Mouse (Mus musculus) CH12.LX (cell line): ENCODE measurements at regions not wholly inside any gene's neighbourhood (a gene's known extent, or its start where the extent isn't known, plus 50 kb on each side); places are given as distances from the start of the nearest gene placed in this dataset.

Source experiments
- DNase-seq: peaks from one replicate; pipeline ENCODE4 v3.0.0-alpha.2; 2013; ENCODE audit errors: extremely low read depth
- H3K27ac ChIP-seq: 2 replicates; pipeline ENCODE4 v1.5.1; 2012; ENCODE audit warnings: low read depth, mild to moderate bottlenecking, control low read depth, moderate library complexity; ENCODE audit not compliant: insufficient read depth
- H3K27me3 ChIP-seq: replicated peaks from 2 replicates; pipeline ENCODE3; 2012; ENCODE audit warnings: inconsistent platforms
- H3K36me3 ChIP-seq, 2 experiments: replicated peaks in 1 of 2; 2 replicates each; pipeline versions ENCODE3 to v1.6.1; 2012; ENCODE audit warnings: inconsistent platforms in 1 of 2, low read length in 1 of 2, mild to moderate bottlenecking in 1 of 2, mixed read lengths in 1 of 2, moderate library complexity in 1 of 2; ENCODE audit not compliant: control insufficient read depth in 1 of 2, insufficient read depth in 1 of 2
- H3K4me1 ChIP-seq, 2 experiments: 2 replicates each; pipeline ENCODE4 v1.6.1; 2012; ENCODE audit warnings: inconsistent platforms in 1 of 2, moderate library complexity in 1 of 2; ENCODE audit not compliant: insufficient read depth in 2 of 2, control insufficient read depth in 1 of 2
- H3K4me2 ChIP-seq: 2 replicates; pipeline ENCODE4 v1.6.1; 2012; ENCODE audit warnings: low read depth, mild to moderate bottlenecking, control low read depth; ENCODE audit not compliant: poor library complexity, insufficient read depth, severe bottlenecking
- H3K4me3 ChIP-seq, 3 experiments: fragments of 150-350 bp in 1 of 3; sonication (generic) in 1 of 3; replicated peaks in 1 of 3; 2 replicates each; pipeline versions ENCODE3 to v1.5.1; 2011 to 2012; ENCODE audit warnings: low read depth in 2 of 3, low read length in 2 of 3, mild to moderate bottlenecking in 2 of 3, moderate library complexity in 2 of 3, control low read depth in 1 of 3, improper control_type of control experiment in 1 of 3, inconsistent platforms in 1 of 3, mixed read lengths in 1 of 3; ENCODE audit not compliant: poor library complexity in 1 of 3
- H3K79me2 ChIP-seq: replicated peaks from 2 replicates; pipeline ENCODE4 v1.6.1; 2012; ENCODE audit warnings: mild to moderate bottlenecking, moderate library complexity; ENCODE audit not compliant: control insufficient read depth, poor library complexity, insufficient read depth, severe bottlenecking; ENCODE audit errors: extremely low read depth
- H3K9ac ChIP-seq: 2 replicates; pipeline ENCODE4 v1.6.1; 2012; ENCODE audit warnings: low read depth, mild to moderate bottlenecking, control low read depth, moderate library complexity; ENCODE audit not compliant: insufficient read depth
- H3K9me3 ChIP-seq: replicated peaks from 2 replicates; pipeline ENCODE3; 2012; ENCODE audit warnings: low read length, inconsistent platforms, mixed read lengths
- CHD1 ChIP-seq: IDR thresholded peaks from 2 replicates; pipeline ENCODE4 v1.6.1; 2012; ENCODE audit warnings: low read depth, low read length, improper control_type of control experiment, inconsistent platforms
- E2F4 ChIP-seq: IDR thresholded peaks from 2 replicates; pipeline ENCODE4 v1.6.1; 2011; ENCODE audit warnings: low read depth, low read length, improper control_type of control experiment; ENCODE audit not compliant: insufficient replicate concordance
- ELF1 ChIP-seq: IDR thresholded peaks from 2 replicates; pipeline ENCODE4 v1.6.1; 2014; ENCODE audit warnings: low read depth, mild to moderate bottlenecking, inconsistent platforms, low read length, improper control_type of control experiment
- EP300 ChIP-seq: IDR thresholded peaks from 2 replicates; pipeline ENCODE4 v1.6.1; 2011; ENCODE audit warnings: low read length, improper control_type of control experiment
- GABPA ChIP-seq: IDR thresholded peaks from 2 replicates; pipeline ENCODE4 v1.6.1; 2012; ENCODE audit warnings: low read depth, low read length, improper control_type of control experiment, inconsistent platforms; ENCODE audit not compliant: insufficient replicate concordance
- HCFC1 ChIP-seq: IDR thresholded peaks from 2 replicates; pipeline ENCODE4 v1.6.1; 2012; ENCODE audit warnings: low read depth, mild to moderate bottlenecking, inconsistent platforms, low read length, improper control_type of control experiment
- IRF4 ChIP-seq: IDR thresholded peaks from 2 replicates; pipeline ENCODE4 v1.6.1; 2014; ENCODE audit warnings: low read depth, mild to moderate bottlenecking, inconsistent platforms, low read length, improper control_type of control experiment
- JUN ChIP-seq: IDR thresholded peaks from 2 replicates; pipeline ENCODE4 v1.6.1; 2011; ENCODE audit warnings: low read depth, mild to moderate bottlenecking, low read length, improper control_type of control experiment, moderate library complexity; ENCODE audit not compliant: insufficient read depth
- KAT2A ChIP-seq: IDR thresholded peaks from 2 replicates; pipeline ENCODE4 v1.6.1; 2012; ENCODE audit warnings: low read length, improper control_type of control experiment, inconsistent platforms; ENCODE audit not compliant: insufficient replicate concordance
- MAFK ChIP-seq: IDR thresholded peaks from 2 replicates; pipeline ENCODE4 v1.6.1; 2011; ENCODE audit warnings: low read length, improper control_type of control experiment; ENCODE audit not compliant: insufficient replicate concordance
- MAX ChIP-seq: IDR thresholded peaks from 2 replicates; pipeline ENCODE4 v1.6.1; 2011; ENCODE audit warnings: low read length, improper control_type of control experiment
- MAZ ChIP-seq: IDR thresholded peaks from 2 replicates; pipeline ENCODE4 v1.6.1; 2012; ENCODE audit warnings: low read depth, mild to moderate bottlenecking, inconsistent platforms, low read length, improper control_type of control experiment, moderate library complexity
- MYC ChIP-seq: IDR thresholded peaks from 2 replicates; pipeline ENCODE4 v1.6.1; 2011; ENCODE audit warnings: low read depth, mild to moderate bottlenecking, improper control_type of control experiment, low read length
- NELFE ChIP-seq: IDR thresholded peaks from 2 replicates; pipeline ENCODE4 v1.6.1; 2011; ENCODE audit warnings: low read depth, low read length, improper control_type of control experiment
- NRF1 ChIP-seq: IDR thresholded peaks from 2 replicates; pipeline ENCODE4 v1.6.1; 2014; ENCODE audit warnings: low read depth, mild to moderate bottlenecking, inconsistent platforms, low read length, improper control_type of control experiment, moderate library complexity
- POLR2A ChIP-seq: IDR thresholded peaks from 2 replicates; pipeline ENCODE4 v1.6.1; 2011; ENCODE audit warnings: low read depth, mild to moderate bottlenecking, improper control_type of control experiment, low read length
- POLR2AphosphoS2 ChIP-seq: IDR thresholded peaks from 2 replicates; pipeline ENCODE4 v1.6.1; 2011; ENCODE audit warnings: low read depth, low read length, improper control_type of control experiment
- RAD21 ChIP-seq: IDR thresholded peaks from 2 replicates; pipeline ENCODE4 v1.6.1; 2011; ENCODE audit warnings: low read depth, mild to moderate bottlenecking, low read length, improper control_type of control experiment, moderate library complexity
- SMC3 ChIP-seq: IDR thresholded peaks from 2 replicates; pipeline ENCODE4 v1.6.1; 2011; ENCODE audit warnings: low read depth, low read length, improper control_type of control experiment
- TBP ChIP-seq: conservative IDR thresholded peaks from 2 replicates; pipeline ENCODE4 v1.6.1; 2011; ENCODE audit warnings: low read depth, low read length, improper control_type of control experiment
- TCF12 ChIP-seq: IDR thresholded peaks from 2 replicates; pipeline ENCODE4 v1.6.1; 2014; ENCODE audit warnings: low read depth, mild to moderate bottlenecking, inconsistent platforms, low read length, improper control_type of control experiment
- USF1 ChIP-seq: IDR thresholded peaks from 2 replicates; pipeline ENCODE4 v1.6.1; 2014; ENCODE audit warnings: low read depth, mild to moderate bottlenecking, inconsistent platforms, low read length, improper control_type of control experiment
- USF2 ChIP-seq: conservative IDR thresholded peaks from 2 replicates; pipeline ENCODE4 v1.6.1; 2011; ENCODE audit warnings: low read depth, low read length, improper control_type of control experiment
- ZC3H11A ChIP-seq: IDR thresholded peaks from 2 replicates; pipeline ENCODE4 v1.6.1; 2012; ENCODE audit warnings: low read depth, mild to moderate bottlenecking, inconsistent platforms, low read length, improper control_type of control experiment
- ZNF384 ChIP-seq: IDR thresholded peaks from 2 replicates; pipeline ENCODE4 v1.6.1; 2012; ENCODE audit warnings: low read depth, low read length, improper control_type of control experiment, inconsistent platforms
- dilution Hi-C: fragments of 300-500 bp; cut with MboI; formaldehyde crosslinking; loops from 2 replicates; pipeline ENCODE4 v1.14.3; 2020; ENCODE audit warnings: low sequenced_read_pairs; ENCODE audit not compliant: extremely low pct_unique_long_range_greater_than_20kb, extremely low pct_ligation_motif_present
- in situ Hi-C: fragments of 300-500 bp; cut with MboI; formaldehyde crosslinking; loops from 3 replicates; pipeline ENCODE4 v1.14.3; 2019; ENCODE audit warnings: low sequenced_read_pairs, low pct_ligation_motif_present, low pct_unique_long_range_greater_than_20kb, mixed read lengths

DNA sequence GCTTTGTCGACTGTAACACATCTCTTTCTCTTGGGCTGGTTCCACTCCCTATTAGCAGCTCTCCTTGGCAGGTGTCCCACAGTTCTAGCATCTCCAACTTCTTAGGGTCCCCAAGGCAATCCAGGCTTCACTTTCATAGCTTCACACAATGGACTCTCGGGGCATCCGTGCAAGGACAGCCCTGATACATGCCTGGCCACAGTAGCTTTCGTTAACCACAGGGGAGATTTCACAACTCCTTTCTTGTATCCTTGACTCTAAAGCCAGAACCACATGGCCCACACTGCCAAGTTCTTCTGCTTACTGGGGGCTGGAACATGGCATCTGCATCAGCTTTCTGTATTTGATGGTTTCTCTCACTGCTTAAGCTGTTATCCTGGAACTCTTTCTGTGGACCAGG is 160.3 kb downstream of the Shq1 start:
- H3K27me3 ChIP-seq = no peaks in the 10 kb centered on the region
- DNase-seq = no peak
- no peak overlapping the region for H3K9ac ChIP-seq
- H3K4me1 ChIP-seq = peaks cover 0 to 8% of the 10 kb centered on the region in 2 experiments; a peak in 2 of 4 replicates
- TF ChIP-seq EP300 (no peak), USF1 (no peak), IRF4 (no peak), NRF1 (no peak), ZNF384 (no peak), MAZ (no peak), ZC3H11A (no peak), ELF1 (no peak), JUN (no peak), SMC3 (no peak), GABPA (no peak), KAT2A (no peak), E2F4 (no peak), RAD21 (no peak), TBP (no peak), CHD1 (no peak), NELFE (no peak), POLR2A (no peak), MYC (no peak)
- no peak overlapping the region for H3K4me3 ChIP-seq
- dilution Hi-C loops = no loop called here
- H3K79me2 ChIP-seq = no peaks in the 10 kb centered on the region
- H3K36me3 ChIP-seq = no peaks in the 10 kb centered on the region
- in situ Hi-C loops = loop anchor here (10.0 kb wide), 1 partner anchor 346 kb away; no protein-coding TSS in a partner anchor
- no peak overlapping the region for H3K4me2 ChIP-seq
- no peak overlapping the region for H3K27ac ChIP-seq
- H3K9me3 ChIP-seq = peaks cover 3% of the 10 kb centered on the region

DNA sequence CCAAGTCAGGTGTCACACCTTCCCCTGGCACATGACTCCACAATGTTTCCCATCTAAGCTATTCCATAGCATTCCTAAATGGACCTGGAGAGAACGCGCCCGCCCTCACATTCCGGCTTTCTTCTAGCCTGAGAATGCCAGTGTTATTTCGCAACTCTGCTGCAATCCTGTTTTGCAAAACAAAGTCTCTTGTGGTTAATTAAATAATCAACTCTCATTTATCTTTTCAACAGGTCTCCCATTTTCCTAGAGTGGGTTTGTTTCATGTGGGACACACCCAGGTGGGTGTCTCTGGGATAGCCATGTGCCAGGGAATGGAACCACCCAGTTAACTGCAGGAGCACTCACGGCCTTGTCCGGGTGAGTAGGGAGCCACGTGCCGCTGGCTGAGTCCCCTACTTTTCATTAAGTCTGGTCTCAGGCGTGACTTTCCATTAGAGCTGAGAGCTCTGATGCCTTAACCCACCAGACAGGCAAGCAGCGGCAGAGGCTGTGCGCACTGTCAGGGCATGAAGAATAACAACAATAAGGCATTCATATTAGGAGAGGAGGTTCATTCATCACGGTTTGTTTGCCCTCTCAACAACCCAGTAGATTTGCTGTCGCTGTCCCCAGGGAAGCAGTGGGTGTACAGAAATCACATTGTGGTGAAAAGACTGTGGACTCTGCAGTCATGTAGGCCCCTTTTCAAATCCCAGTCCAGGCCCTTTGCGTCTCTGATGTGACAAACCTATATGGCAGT is 165.3 kb downstream of the Shq1 start:
- Histone ChIP-seq H3K4me1 (peaks cover 0 to 12% of the 10 kb centered on the region in 2 experiments; a peak in 2 of 4 replicates), H3K4me2 (no peak overlapping the region), H3K36me3 (no peaks in the 10 kb centered on the region), H3K27ac (no peak overlapping the region), H3K9ac (no peak overlapping the region), H3K4me3 (no peak overlapping the region), H3K27me3 (no peaks in the 10 kb centered on the region), H3K9me3 (peaks cover 2% of the 10 kb centered on the region), H3K79me2 (no peaks in the 10 kb centered on the region)
- dilution Hi-C loops (no loop called here), in situ Hi-C loops (no loop called here)
- no peak for DNase-seq
- TF ChIP-seq JUN (no peak), HCFC1 (no peak), POLR2AphosphoS2 (no peak), NELFE (no peak), TCF12 (no peak), MAFK (no peak), MAX (no peak), USF2 (no peak)
